Mouse (Mus musculus): ENCODE results near the gene Mrps23.

Gene Mrps23

DNA sequence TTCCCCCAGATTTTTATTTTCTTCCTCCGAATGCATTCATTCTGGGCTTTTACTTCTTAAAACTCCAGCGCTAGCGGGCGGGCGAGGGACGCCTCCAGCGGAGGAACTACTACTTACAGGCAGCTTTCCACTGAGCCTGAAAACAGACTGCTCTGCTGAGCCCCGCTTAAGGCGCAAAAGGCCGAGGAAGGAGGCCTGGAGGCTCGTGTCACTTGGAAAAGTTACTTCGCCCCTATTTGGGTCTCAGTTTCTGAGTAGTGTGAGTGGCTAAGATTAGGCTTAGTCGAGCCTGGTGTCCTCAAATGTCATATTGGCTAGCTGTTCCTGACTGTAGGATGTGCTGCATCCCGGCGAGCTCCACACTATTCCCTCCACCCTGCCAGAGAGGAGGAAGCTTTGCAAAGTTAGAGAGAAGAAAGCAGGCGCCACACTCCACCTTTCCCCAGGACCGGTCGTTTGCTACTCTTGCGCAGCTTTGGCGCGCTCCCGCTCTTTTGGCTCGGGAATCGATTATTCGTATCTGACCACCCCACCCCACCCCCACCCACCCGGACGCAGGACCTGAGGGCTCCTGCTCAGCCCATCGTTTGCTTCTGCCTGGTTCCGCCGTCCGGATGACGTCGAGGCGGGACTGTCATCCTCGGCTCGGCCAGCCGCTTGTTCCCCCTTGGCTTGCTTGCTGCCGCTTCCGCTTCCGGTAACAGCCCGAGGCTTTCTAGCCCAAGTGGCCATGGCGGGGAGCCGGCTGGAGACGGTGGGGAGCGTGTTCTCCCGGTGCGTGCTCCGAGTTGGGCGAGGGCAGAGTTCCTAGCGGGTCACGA, at the start of gene Mrps23:
Gene Mrps23 (plus strand): TSS at position 677 of the 821 bp plus-strand sequence.
- peak; percentile 96 for DNase-seq

DNA sequence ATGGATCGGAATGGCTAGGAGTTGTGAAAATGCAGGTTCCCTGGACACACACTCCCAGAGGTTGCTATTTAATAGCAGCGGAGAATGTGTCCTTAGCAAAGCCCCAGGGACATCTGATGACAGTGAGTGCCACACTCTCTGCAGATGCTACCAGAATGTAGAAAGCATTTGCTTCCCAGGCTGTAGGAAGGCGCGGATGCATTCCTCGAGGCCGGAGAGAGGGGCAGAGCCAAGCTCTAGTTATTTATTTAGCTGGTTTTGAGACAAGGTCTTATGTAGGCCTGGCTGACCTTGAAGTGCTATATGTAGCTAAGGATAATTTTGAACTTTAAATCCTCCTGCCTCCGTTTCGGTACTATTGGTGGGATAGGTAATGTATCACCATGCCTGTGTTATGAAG, 49.7 kb upstream of the Mrps23 start:
- no peak for DNase-seq

DNA sequence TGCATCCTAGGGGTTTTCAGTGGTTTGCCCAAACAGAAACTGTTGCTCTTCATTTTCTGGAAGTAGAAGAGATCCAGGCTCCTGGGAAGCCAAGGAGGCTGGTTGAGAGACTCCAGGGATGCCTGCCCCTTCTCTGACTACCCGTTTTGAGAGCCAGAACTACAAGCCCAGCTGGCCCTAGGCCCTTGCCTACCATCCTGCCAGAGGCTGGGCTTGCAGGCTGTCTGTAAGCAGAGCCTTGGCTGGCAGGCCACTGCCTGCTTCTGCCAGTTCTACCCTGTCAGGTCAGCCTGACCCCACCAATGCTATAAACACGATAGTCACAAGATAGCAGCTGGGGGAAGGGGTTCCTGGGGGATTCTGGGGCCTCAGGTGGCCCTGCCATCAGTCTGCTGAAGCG, 48.7 kb upstream of the Mrps23 start:
- DNase-seq, result no peak

DNA sequence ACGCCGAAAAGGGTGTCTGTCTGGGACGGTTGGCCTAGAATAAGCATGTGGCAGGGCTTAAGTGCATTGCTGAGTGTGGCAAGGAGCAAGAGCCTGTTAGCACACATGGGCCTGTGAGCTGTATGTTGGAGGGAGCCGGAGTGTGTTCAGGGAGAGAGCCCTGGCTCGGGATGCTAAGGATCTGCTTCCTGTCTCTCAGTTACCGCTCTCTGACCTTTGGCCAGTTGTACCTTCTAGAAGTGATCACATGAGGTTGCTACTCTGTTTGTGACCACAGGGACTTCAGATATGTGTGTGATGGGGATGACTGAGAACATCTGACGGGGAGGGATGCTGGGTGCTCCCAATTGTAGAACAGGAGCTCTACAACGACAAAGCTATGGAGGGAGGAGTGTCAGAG, 48.2 kb upstream of the Mrps23 start:
- no peak for DNase-seq

DNA sequence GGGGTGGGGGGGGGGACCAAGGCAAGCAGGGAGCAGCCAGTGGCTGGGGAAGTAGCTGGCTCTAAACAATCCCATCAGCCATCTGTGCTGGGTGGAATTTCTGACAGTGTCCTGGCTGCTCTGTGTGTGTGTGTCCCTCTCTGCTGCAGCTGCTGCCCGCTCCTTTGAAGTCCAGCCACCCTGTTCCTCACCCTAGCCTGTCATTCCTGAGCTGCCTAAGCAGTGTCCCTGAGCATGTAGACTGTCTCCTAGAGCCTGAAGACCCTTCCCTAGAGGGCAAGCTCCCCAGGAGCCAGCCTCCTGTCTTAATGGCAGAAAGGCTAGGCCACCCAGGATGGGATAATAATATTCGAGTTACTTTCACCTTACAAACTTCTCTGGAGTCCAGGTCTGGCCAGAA, 47.8 kb upstream of the Mrps23 start:
- DNase-seq, result peak; percentile 77

DNA sequence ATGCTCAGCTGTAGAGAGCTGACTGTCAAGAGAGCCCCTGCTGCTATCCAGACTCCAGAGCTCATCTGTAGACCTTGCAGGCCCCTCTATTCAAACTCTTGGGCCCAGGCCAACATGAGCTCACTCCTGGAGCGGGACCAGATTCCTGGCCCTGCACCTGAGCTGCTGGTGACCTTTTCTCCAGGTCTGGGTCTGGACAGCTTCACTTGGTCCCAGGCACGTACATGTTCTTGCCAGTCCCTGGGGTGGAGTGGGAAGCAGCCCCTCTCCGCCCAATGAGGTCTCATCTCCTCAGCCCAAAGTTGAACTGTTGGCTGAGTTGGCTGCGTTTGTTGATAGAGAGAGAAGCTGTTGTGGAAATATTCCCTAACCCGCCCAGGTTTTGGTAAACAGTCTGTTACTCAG, 45.3 kb upstream of the Mrps23 start:
- DNase-seq, result peak; percentile 81

DNA sequence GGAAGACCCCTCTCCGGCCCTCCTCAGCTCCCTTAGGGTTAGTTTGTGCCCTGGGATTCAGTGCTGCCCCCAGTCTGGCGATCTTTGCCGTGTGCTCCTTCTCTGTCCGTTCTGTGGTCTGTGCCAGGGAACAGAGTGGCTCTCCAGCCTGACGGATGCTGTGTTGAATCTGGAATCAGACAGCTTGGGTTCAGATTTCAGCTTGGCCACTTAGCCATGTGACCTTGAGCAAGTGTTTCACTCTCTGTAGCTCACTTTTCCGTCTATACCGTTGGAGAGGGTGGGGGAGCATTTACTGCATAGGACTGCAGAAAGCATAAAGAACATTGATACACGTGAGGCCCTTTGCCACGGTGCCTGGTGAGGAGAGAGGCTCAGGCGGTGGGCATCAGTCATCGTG, 44.8 kb upstream of the Mrps23 start:
- DNase-seq, result peak; percentile 66

DNA sequence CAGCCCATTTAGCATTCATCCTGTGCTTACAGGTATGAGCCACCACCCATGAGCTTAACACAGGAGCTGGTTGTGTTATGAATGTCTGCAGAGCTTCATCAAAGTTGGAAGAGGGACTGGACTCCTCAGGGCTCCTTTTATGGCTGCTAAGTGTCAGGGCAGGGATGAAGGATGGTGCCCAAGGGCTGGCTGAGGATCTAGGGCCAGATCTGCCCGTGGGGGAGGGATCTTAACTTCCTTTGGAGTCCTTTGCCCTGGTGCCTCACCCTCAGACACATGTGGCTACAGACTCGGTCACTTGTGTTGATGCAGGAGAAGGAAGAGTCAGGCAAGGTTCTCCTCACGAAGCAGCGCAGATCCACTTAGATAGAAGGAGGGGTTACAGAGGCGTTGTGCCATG, 43.9 kb upstream of the Mrps23 start:
- no peak for DNase-seq

DNA sequence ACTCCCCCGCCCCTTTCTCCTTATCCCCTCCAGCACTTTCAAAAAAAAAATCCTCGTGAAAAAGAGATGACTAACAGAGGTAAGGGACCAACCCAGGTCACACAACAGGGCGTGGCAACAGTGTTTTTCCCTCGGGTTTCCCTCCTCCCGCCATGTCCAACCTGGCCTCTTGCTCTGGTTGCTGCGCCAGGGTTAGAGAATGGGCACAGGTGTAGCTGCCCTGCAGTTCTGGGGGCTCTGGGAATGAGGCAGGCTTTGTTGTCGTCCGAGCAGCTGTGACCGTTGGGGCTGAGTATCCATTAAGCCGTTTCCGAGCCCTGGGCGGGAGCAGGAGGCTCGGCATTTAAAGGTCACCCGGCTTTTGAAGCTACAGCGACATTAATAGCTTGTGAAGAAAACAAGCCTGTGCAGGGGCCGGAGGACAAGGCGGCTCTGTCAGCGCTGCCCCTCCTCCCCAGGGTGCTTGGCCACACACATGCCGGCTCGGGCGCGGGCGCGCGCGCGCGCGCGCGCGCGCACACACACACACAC, 43.1 kb upstream of the Mrps23 start:
- DNase-seq, result peak; percentile 87

DNA sequence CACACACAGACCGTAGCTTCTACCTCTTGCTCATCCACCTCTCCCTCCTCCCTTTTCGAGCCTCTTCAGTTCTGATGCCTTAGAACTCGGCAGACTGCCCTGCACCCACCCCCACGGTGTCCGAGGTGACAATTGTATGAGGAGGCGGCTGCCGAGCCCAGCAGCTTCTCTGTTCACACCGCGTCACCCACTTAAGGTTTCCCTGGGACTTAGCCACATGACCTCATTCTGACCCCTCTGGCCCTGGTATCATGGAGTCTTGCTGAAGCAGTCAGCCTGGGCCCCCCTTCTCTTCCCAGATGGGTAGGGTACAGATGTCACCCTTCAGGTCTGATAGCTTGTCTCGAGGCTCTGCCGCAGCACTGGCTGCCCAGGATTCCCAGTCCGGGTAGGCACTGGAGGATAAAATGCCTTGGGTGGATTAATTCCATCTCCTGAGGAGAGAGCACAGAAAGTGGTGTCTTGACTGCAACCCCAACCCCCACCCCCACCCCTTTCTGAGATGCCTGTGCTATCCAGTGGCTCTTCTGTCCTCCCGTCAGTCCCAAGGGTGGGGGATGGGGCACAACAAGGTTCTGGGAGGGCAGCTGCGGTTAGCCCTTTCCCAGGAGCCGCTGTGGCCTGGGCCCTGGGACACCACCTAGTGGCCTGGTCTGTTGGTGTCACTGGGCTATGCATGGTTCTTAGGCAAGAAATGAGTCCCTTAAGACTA, 42.4 kb upstream of the Mrps23 start:
- peak; percentile 97 for DNase-seq

DNA sequence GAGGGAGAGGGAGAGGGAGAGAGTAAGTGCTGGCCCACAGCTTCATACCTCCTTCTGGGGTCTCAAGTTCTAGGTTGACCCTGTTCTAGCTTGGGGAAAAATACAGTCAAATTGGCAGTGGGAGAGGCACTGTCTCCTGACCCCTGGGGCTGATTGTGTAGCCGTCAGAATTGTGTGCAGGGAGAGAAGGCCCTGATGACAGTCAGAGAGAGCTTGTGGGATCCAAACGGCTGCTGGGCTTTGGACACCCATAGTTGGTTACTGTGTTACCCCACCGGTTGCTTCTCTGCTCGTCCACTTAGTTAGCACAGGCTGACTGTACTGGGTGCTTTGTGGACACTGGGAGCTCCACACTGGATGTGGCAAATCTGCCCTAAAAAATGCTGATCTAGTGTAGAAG, 41.4 kb upstream of the Mrps23 start:
- DNase-seq, result no peak

DNA sequence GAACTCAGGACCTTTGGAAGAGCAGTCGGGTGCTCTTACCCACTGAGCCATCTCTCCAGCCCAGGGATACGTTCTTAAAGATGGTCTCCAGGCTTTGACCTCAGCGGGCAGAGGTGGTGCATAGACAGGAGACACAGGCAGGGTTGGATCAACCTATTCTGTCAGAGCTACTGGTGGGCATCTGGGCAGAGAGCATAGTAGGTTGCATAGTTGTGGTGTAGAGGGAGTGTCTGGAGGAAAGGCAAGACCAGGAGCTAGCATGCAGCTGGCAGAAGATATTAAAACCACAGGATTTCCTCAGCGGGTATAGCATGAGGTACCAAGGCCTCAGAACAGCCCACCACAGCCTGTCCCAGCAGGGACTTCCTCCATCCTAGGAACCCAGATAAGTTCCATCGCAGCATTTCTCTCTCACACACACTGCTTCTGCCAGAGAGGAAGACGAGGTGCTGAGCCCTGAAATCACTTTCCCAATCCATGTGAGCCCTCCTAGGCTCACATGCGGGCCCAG, 39.9 kb upstream of the Mrps23 start:
- no peak for DNase-seq

DNA sequence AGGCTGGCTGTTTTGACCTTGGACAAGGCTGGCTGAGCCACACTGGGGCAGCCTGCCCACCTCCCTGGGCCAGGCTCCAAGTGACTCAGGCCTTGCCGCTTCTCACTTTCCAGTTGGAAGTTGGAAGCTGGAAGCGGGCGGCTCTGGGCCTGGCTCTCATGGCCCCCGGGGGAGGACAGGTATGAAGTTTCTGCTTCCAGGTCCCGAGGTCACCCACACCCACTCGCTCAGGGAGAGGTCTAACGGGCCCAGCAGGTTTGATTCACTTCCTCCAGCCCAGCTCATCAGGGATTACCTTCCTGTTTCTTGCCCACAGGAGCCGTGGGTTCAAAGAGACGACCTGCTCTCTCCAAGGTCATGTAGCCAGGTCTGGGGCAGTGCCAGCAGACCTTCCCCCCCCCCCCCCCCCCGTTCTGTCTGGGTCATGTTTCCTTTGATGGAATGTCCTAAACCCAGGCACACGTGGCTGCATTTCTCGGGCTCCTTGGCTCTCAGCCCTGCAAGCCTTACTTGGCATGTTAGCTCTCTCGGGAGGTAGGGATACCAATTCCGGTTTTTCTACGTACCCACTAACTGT, 39.3 kb upstream of the Mrps23 start:
- peak; percentile 62 for DNase-seq

DNA sequence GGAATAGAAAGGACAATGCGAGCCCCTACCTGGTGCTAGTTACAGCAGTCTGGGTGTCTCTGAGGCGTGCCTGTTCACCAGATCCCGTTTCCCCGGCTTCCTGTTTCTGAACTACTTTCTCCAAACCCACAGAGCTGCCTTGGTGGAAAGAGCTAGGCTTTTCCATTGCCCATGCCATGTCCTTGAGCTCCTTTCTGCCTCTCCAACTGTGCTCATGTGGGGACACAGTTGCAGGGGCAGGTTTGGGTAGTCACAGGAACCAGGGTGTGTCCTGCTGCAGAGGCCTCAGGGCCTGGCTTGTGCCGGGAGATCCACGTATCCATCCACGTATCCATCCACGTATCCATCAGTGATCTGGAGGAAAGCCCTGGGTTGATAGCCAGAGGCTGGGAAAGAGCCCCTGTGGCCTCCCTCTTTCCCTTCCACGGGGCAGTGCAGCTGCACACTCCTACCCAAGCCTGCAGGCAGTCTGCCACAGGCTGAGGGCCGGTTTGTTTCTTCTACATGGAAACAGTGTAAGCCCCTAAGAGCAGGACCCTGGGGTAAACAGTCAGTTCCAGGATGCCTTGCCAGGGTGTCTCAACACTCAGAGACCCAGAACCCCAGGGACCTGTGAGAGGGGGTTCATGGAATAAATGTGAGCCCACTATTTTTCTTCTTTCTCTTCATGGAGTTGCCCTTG, 38.4 kb upstream of the Mrps23 start:
- DNase-seq, result no peak

DNA sequence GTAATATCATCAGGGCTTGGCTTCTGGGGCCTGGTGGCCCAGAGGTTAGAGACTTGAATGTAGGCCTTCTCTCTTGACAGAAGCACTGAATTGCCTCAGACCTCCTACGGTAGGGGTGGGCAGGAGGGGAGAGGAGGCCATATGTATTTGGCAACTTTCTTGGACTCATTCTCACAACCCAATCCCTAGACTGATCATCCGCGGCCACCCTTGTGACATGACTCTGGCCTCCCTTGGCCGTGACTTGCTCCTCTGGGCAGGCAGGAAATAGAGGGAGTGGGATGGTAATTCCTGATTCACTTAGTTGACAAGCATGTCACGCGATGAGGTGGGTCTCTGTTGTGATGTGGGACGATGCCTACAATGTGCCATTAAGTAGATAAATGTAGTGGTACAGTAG, 37.7 kb upstream of the Mrps23 start:
- DNase-seq, result no peak

DNA sequence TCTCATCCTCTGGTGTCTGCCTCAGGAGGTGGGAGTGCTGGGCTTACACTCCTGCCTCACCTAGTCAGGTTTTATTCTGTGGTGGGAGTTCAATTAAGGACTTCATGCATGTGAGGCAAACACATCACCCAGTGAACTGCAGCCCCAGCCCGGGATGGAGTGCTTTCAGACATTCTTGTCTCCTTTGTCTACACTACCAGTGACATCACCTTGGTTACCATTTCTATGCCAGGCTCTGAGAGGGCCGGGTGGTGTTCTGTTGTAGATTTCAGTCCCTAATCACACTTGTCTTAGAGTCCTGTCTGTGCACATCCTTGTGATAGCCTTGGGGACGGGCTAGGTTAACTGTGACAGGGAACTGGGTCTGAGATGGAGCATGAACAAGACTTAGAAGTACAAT, 35.6 kb upstream of the Mrps23 start:
- DNase-seq, result no peak

DNA sequence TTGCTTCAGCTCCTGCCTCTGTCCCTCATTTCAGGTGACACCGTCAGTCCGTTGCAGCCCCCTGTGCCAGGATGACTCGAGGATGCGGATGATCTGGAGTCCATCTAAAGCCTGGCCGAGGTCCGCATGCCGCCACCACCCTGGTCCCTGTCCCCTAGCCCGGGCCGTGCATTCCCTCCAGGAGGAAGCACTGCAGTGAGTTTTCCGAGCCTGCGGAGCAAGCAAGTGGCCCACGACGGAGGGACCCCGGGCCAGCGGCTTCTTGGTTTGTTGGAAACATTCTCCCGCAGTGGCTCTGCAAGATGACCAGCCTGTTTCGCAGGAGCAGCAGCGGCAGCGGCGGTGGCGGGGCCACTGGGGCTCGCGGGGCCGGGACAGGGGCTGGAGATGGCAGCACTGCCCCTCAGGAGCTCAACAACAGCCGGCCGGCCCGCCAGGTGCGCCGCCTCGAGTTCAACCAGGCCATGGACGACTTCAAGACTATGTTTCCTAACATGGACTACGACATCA, 34.6 kb upstream of the Mrps23 start:
- no peak for DNase-seq

DNA sequence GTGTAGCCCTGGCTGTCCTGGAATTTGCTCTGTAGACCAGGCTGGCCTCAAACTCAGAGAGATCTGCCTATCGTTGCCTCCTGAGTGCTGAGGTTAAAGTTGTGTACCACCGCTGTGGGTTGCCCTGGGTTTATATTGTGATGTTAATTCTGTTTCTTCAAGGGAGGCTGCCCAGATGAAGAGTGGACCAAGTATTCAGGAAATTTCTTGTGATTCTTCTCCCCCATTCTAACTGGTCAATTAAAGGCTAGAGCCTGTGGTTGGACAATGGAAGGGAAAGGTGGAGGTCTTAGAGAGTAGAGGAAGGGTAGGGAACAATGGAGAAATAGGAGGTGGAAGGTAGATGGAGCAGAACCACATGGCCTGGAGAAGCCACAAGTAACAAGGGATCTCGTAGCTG, 33.6 kb upstream of the Mrps23 start:
- DNase-seq, result no peak

DNA sequence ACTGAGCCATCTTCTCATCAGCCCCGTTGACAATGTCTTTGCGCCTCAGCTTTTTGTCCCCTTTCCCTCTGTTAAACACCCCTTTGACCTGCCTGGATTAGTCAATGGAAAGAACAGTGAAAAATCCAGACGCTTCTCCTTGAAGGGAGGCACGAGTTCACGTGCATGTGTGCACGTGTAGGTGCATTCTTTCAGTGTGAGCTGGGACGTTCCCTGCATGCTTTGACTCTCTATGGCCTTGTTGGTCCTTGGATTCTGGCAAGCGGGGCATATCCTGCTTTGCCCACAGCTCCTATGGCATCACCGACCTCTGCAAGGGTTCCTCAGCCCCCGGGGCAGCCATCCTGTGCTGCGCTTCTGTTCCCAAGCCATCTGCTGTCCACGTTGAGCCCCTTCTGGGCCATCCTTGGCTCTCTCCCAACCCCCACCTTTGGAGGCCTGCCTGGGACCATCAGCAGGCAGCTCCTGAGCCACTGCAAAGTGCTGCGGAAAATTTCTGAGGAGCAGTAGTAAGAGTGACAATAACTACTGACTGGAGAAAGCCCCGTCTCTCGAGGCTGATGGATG, 32.2 kb upstream of the Mrps23 start:
- DNase-seq, result no peak

DNA sequence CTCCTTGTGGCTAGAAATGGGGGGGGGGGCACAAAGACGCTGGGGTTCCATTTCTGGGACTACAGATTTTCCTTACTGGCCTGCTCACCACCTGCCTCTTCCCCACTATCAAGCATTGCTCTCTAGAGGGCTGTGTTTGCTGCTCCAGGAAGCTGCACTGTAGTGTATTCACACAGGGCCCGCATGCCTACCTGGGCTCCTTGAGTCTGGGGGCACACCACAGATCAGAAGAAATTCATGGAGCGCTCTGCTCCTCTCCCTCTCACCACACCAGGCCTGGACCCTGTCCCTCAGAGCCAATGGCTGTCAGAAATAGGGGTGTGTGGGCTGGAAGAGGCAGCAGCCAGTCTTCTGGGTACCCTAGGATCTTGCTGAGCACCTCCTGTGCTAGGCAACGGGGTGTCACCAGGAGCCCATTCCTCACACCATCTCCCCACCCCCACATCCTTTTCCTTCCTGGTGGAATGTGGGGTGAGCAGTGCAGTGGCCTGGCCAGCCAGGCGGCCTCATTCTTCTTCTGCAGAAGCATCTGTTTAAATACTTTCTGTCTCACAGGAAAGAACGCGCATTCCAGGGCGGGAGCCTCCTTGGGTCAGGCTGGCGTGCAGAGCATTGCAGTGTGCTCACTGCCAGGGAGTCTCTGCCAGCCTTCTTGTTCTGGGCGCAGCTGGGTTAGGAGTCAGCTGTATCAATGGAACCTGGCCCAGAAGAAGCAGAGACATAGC, 31.4 kb upstream of the Mrps23 start:
- DNase-seq, result peak; percentile 87

DNA sequence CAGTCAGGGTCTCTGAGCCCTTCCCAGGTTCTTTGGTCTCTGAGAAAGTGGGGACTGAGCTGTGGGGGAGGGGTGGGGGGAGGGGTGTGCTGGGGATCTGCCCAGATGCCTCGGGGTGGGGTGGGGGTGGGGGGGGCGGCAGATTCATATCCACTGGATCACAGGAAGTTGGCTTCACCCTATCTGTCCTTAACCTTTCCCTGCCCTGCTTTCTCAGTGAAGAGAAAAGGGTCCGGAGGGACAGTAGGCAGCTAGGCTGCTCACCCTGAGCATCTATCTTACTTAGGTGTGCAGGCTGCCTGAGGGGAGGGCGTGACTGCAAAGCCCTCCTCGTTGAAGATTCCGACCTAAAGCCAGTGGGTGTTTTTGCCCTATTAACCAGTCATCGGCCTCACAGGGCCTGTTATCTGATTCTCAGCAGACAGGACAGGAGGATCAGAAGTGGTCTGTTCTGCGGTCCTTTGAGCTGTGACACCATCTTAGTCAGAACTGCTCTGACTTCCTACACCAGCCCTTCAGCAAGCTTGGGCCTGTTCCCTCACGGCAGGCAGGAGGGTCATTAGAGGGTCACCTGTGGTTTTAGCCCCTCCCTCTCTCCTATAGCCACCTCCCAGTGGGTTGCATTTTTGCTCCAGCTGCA, 30.7 kb upstream of the Mrps23 start:
- DNase-seq, result no peak

Measured in lung, postnatal 10 days (tissue).